33 mouse cellular contexts compared by ENCODE assay signal in genomic region chr16:65470650-65471049, GRCm38 (mm10). TPM values are rescaled to one million over a fixed set of nuclear protein-coding genes. Genes with fewer than 3 reads are reported as not detected.
A peak's percentile ranks its signal among the peaks of the same experiment; 100 is the strongest.
DNase-seq lines count a peak whose midpoint lies in the region; ATAC-seq and TF ChIP-seq lines count a peak whose summit lies in the region.
"Had no signal": no experiment of that assay in that cellular context is flagged by ENCODE, and none has a peak within 500 bp of the region (broad histone marks: within the 10 kb centered on the region; RNA-seq: fewer than 3 reads in every experiment).

No protein-coding gene starts in this region.

- ATAC-seq in common myeloid progenitor, adult 5-6 weeks (replicated peaks; ENCODE audit: low read depth, poor library complexity, severe bottlenecking), result peak; percentile 73
- ATAC-seq in limb, embryonic 14.5 days (ENCODE audit: low FRiP score, low read depth), result peak; percentile 74
- no peak for ATAC-seq in midbrain, postnatal 0 days (ENCODE audit: low FRiP score)
- ATAC-seq in intestine, postnatal 0 days, result no peak
- ATAC-seq: forebrain, embryonic 16.5 days; intestine, embryonic 15.5 days; midbrain, embryonic 13.5 days had no signal

- WGBS in limb, embryonic 14.5 days, result 22% methylated on average over 4 of the region's 4 CpGs
- WGBS in midbrain, postnatal 0 days, result 83% methylated on average over 4 of the region's 4 CpGs
- WGBS in intestine, postnatal 0 days, result 68% methylated on average over 4 of the region's 4 CpGs

- H3K27me3 ChIP-seq in limb, embryonic 14.5 days (ENCODE audit: control insufficient read depth, insufficient read depth, low read length), result no peaks in the 10 kb centered on the region
- H3K27me3 ChIP-seq in midbrain, postnatal 0 days (ENCODE audit: insufficient read depth, low read length), result no peaks in the 10 kb centered on the region
- H3K27me3 ChIP-seq in intestine, postnatal 0 days (replicated peaks; ENCODE audit: control insufficient read depth, insufficient read depth, low read length), result no peaks in the 10 kb centered on the region
- H3K27me3 ChIP-seq: intestine, embryonic 15.5 days; liver, embryonic 15.5 days; lung, embryonic 15.5 days; midbrain, embryonic 13.5 days had no signal

- TF ChIP-seq CTCF in midbrain, postnatal 0 days (IDR thresholded peaks at IDR 0.05), result no peak
- no peak for TF ChIP-seq CTCF in intestine, postnatal 0 days (IDR thresholded peaks at IDR 0.05; ENCODE audit: low read depth)

- H3K36me3 ChIP-seq in limb, embryonic 14.5 days (ENCODE audit: control insufficient read depth, insufficient read depth, low read length), result no peaks in the 10 kb centered on the region
- no peaks in the 10 kb centered on the region for H3K36me3 ChIP-seq in midbrain, postnatal 0 days (ENCODE audit: insufficient read depth, low read length)
- H3K36me3 ChIP-seq in intestine, postnatal 0 days (ENCODE audit: control insufficient read depth, insufficient read depth), result no peaks in the 10 kb centered on the region
- H3K36me3 ChIP-seq: forebrain, embryonic 10.5 days; intestine, embryonic 15.5 days; liver, embryonic 15.5 days; lung, embryonic 15.5 days; midbrain, embryonic 13.5 days had no signal

- H3K4me1 ChIP-seq in limb, embryonic 14.5 days (ENCODE audit: control insufficient read depth, insufficient read depth, low read length), result peaks cover 6% of the 10 kb centered on the region; the same call in 1 of the 2 replicates
- H3K4me1 ChIP-seq in midbrain, postnatal 0 days (ENCODE audit: insufficient read depth, low read length), result no peaks in the 10 kb centered on the region
- H3K4me1 ChIP-seq in intestine, postnatal 0 days (replicated peaks; ENCODE audit: control insufficient read depth, insufficient read depth, low read length), result no peaks in the 10 kb centered on the region
- H3K4me1 ChIP-seq: forebrain, embryonic 10.5 days; intestine, embryonic 15.5 days; liver, embryonic 15.5 days; lung, embryonic 15.5 days; midbrain, embryonic 13.5 days had no signal

- no peak for TF ChIP-seq POLR2A in limb, embryonic 14.5 days (IDR thresholded peaks at IDR 0.05; ENCODE audit: borderline replicate concordance, extremely low read depth, insufficient read depth, insufficient read length)

- peak; percentile 30 for DNase-seq in embryo, embryonic 11 days
- no peak for DNase-seq in embryo, embryonic 9.5 days (ENCODE audit: extremely low spot score)
- DNase-seq in limb, embryonic 14.5 days (ENCODE audit: low spot score), result peak; percentile 71
- no peak for DNase-seq in midbrain, postnatal 0 days (ENCODE audit: low spot score)
- no peak for DNase-seq in yolk sac, embryonic 10.5 days (ENCODE audit: low spot score)
- DNase-seq: adrenal gland, postnatal 14 days; cerebellum, adult 9-10 months; gastrocnemius, postnatal 36 days; heart, postnatal 36 days; kidney, postnatal 25 days; liver; thymus, adult 18-20 months; thymus, postnatal 36 days had no signal

- H3K9ac ChIP-seq in limb, embryonic 14.5 days (ENCODE audit: low read depth, low read length, severe bottlenecking), result no peak overlapping the region
- H3K9ac ChIP-seq in midbrain, postnatal 0 days (replicated peaks; ENCODE audit: low read length, poor library complexity, severe bottlenecking), result no peak overlapping the region
- no peak overlapping the region for H3K9ac ChIP-seq in intestine, postnatal 0 days (ENCODE audit: low read depth, low read length)
- H3K9ac ChIP-seq: hindbrain, embryonic 14.5 days; intestine, embryonic 15.5 days; liver, embryonic 15.5 days; lung, embryonic 15.5 days; midbrain, embryonic 13.5 days had no signal

- no peak overlapping the region for H3K27ac ChIP-seq in limb, embryonic 14.5 days (replicated peaks; ENCODE audit: low read depth, low read length)
- H3K27ac ChIP-seq in midbrain, postnatal 0 days (ENCODE audit: low read depth, low read length), result no peak overlapping the region
- H3K27ac ChIP-seq in intestine, postnatal 0 days (ENCODE audit: low read depth, low read length), result no peak overlapping the region
- H3K27ac ChIP-seq: forebrain, embryonic 10.5 days; hindbrain, embryonic 14.5 days; intestine, embryonic 15.5 days; layer of hippocampus, adult 2 months; liver, embryonic 15.5 days; lung, embryonic 15.5 days; midbrain, embryonic 13.5 days had no signal

- no peak overlapping the region for H3K4me3 ChIP-seq in limb, embryonic 14.5 days (replicated peaks; ENCODE audit: low read length)
- H3K4me3 ChIP-seq in midbrain, postnatal 0 days (ENCODE audit: low read depth, low read length), result no peak overlapping the region
- H3K4me3 ChIP-seq in intestine, postnatal 0 days (ENCODE audit: low read depth, low read length), result no peak overlapping the region
- H3K4me3 ChIP-seq: forebrain, embryonic 10.5 days; intestine, embryonic 15.5 days; layer of hippocampus, adult 2 months; liver, embryonic 15.5 days; lung, embryonic 15.5 days; midbrain, embryonic 13.5 days had no signal

- no peak overlapping the region for H3K4me2 ChIP-seq in limb, embryonic 14.5 days (replicated peaks; ENCODE audit: low read depth, low read length, severe bottlenecking)
- H3K4me2 ChIP-seq in midbrain, postnatal 0 days (ENCODE audit: low read depth, low read length, poor library complexity, severe bottlenecking), result no peak overlapping the region
- H3K4me2 ChIP-seq in intestine, postnatal 0 days (replicated peaks; ENCODE audit: low read depth), result no peak overlapping the region
- H3K4me2 ChIP-seq: hindbrain, embryonic 14.5 days; intestine, embryonic 15.5 days; liver, embryonic 15.5 days; lung, embryonic 15.5 days; midbrain, embryonic 13.5 days had no signal

- no peaks in the 10 kb centered on the region for H3K9me3 ChIP-seq in limb, embryonic 14.5 days (ENCODE audit: control insufficient read depth, low read length)
- no peaks in the 10 kb centered on the region for H3K9me3 ChIP-seq in midbrain, postnatal 0 days (ENCODE audit: low read length)
- no peaks in the 10 kb centered on the region for H3K9me3 ChIP-seq in intestine, postnatal 0 days (ENCODE audit: control insufficient read depth)
- H3K9me3 ChIP-seq: forebrain, embryonic 10.5 days; intestine, embryonic 15.5 days; liver, embryonic 15.5 days; lung, embryonic 15.5 days; midbrain, embryonic 13.5 days had no signal

RNA-seq across cellular contexts. Expression of gene Pou1f1, which starts 49.7 kb away (rescaled TPM):
- total RNA-seq in common myeloid progenitor, adult 5-6 weeks (2017), result 0.09 TPM in 1 of 2 replicates, not detected in the other
- polyA plus RNA-seq in limb, embryonic 14.5 days (2012; rRNA removed), result 0.15 and 0.29 TPM in 2 replicates
- polyA plus RNA-seq in limb, embryonic 14.5 days (2014; fragmentation: Nextera tagmentation; extraction: Ambion mirVana), result 0.25 and 0.30 TPM in 2 replicates
- not detected in 2 replicates for total RNA-seq in midbrain, postnatal 0 days (2014; rRNA removed)
- not detected in 2 replicates for polyA plus RNA-seq in midbrain, postnatal 0 days (2015; fragmentation: Nextera tagmentation; extraction: Ambion mirVana)
- 0.07 TPM in 1 of 2 replicates, not detected in the other for polyA plus RNA-seq in intestine, postnatal 0 days (2015; fragmentation: Nextera tagmentation; extraction: Ambion mirVana)
- total RNA-seq: adrenal gland, postnatal 14 days; ES-E14; gastrocnemius, adult 18-20 months; gastrocnemius, postnatal 36 days; heart, adult 8-10 months; heart, postnatal 36 days; layer of hippocampus, adult 2 months; layer of hippocampus, postnatal 25 days; left cerebral cortex, postnatal 10 days had no signal
- polyA plus RNA-seq: forebrain, embryonic 10.5 days; forebrain, embryonic 16.5 days; heart, embryonic 14.5 days; hindbrain, embryonic 14.5 days; intestine, embryonic 15.5 days; kidney, embryonic 14.5 days; liver, embryonic 15.5 days; lung, embryonic 15.5 days; midbrain, embryonic 13.5 days; neural tube, embryonic 11.5 days; small intestine, adult 2 months; stomach, embryonic 16.5 days had no signal

Comparison
In these comparisons a context has a peak if more than half of its experiments do, and no peak if none do; other contexts are left out.
1. DNase-seq: peak in embryo, embryonic 11 days (single experiment) and limb, embryonic 14.5 days (single experiment); none in embryo, embryonic 9.5 days (single experiment), midbrain, postnatal 0 days (single experiment) and yolk sac, embryonic 10.5 days (single experiment).
2. ATAC-seq: peak in common myeloid progenitor, adult 5-6 weeks (single experiment) and limb, embryonic 14.5 days (single experiment); none in midbrain, postnatal 0 days (single experiment) and intestine, postnatal 0 days (single experiment).